Mouse (Mus musculus): ENCODE results near the gene Upk3bl. TPM values are rescaled to one million over a fixed set of nuclear protein-coding genes. Genes with fewer than 3 reads are reported as not detected.
A peak's percentile ranks its signal among the peaks of the same experiment; 100 is the strongest.

The Upk3bl gene
- under 1 TPM in 1 of 4 experiments, not detected in 3; 0.41 TPM for total RNA-seq (2022)

GRCm38 (mm10) chr5:136054301-136055077 lies at the start of gene Upk3bl:
Gene Upk3bl (plus strand): TSS chr5:136054492.
- DNase-seq: no peak

- DNase-seq: no peak
Measured at GRCm38 (mm10) chr5:136004537-136004936, 49.8 kb upstream of the Upk3bl start.

GRCm38 (mm10) chr5:136007745-136008144 lies 46.5 kb upstream of the Upk3bl start:
- DNase-seq: no peak

GRCm38 (mm10) chr5:136014877-136015276 lies 39.4 kb upstream of the Upk3bl start:
- no peak for DNase-seq

GRCm38 (mm10) chr5:136015586-136015985 lies 38.7 kb upstream of the Upk3bl start:
- no peak for DNase-seq

- peak; percentile 45 for DNase-seq
Measured at GRCm38 (mm10) chr5:136016014-136016876, 38.0 kb upstream of the Upk3bl start.

GRCm38 (mm10) chr5:136017262-136017661 lies 37.0 kb upstream of the Upk3bl start:
- no peak for DNase-seq

- no peak for DNase-seq
Measured at GRCm38 (mm10) chr5:136018726-136019125, 35.6 kb upstream of the Upk3bl start.

GRCm38 (mm10) chr5:136019907-136020306 lies 34.4 kb upstream of the Upk3bl start:
- no peak for DNase-seq

GRCm38 (mm10) chr5:136025712-136026111 lies 28.6 kb upstream of the Upk3bl start:
- no peak for DNase-seq

GRCm38 (mm10) chr5:136026859-136027258 lies 27.4 kb upstream of the Upk3bl start:
- no peak for DNase-seq

- DNase-seq: no peak
Measured at GRCm38 (mm10) chr5:136027612-136028311, 26.5 kb upstream of the Upk3bl start.

GRCm38 (mm10) chr5:136034868-136035267 lies 19.4 kb upstream of the Upk3bl start:
- DNase-seq: no peak

GRCm38 (mm10) chr5:136035285-136035684 lies 19.0 kb upstream of the Upk3bl start:
- DNase-seq: no peak

- no peak for DNase-seq
Measured at GRCm38 (mm10) chr5:136036667-136037066, 17.6 kb upstream of the Upk3bl start.

- DNase-seq: no peak
Measured at GRCm38 (mm10) chr5:136038258-136039214, 15.8 kb upstream of the Upk3bl start, which contains the start of gene Upk3b. Gene Upk3b (plus strand): TSS chr5:136038496.

- no peak for DNase-seq
Measured at GRCm38 (mm10) chr5:136040210-136040609, 14.1 kb upstream of the Upk3bl start.

- DNase-seq: no peak
Measured at GRCm38 (mm10) chr5:136041260-136041659, 13.0 kb upstream of the Upk3bl start.

- no peak for DNase-seq
Measured at GRCm38 (mm10) chr5:136041666-136042065, 12.6 kb upstream of the Upk3bl start.

GRCm38 (mm10) chr5:136044865-136045264 lies 9.4 kb upstream of the Upk3bl start:
- no peak for DNase-seq

- no peak for DNase-seq
Measured at GRCm38 (mm10) chr5:136045408-136045807, 8.9 kb upstream of the Upk3bl start.

GRCm38 (mm10) chr5:136045987-136046386 lies 8.3 kb upstream of the Upk3bl start:
- peak; percentile 60 for DNase-seq
